Mouse (Mus musculus) adrenal gland, adult 18-20 months (tissue): Measurements from ENCODE around the gene Gm37240. TPM values are rescaled to one million over a fixed set of nuclear protein-coding genes. Genes with fewer than 3 reads are reported as not detected.

Experiments used
- DNase-seq, 2 experiments: peaks; one replicate each; pipeline ENCODE4 v3.0.0; 2021 to 2022; ENCODE audit warnings: low spot score in 2 of 2
- total RNA-seq, 2 experiments: library from RNA; stranded (reverse); gene quantifications; 1 replicate in 1 of 2; 2 replicates in 1 of 2; pipeline ENCODE4 v1.2.3; 2021

Gene Gm37240
- total RNA-seq, 2 experiments from 2014 or later = 5.7 to 7.9 TPM

GRCm38 (mm10) chr3:84692647-84693199, 1194.6 kb downstream of the Gm37240 start:
- no peak for DNase-seq

- DNase-seq = no peak
These were observed 1197.1 kb downstream of the Gm37240 start for GRCm38 (mm10) chr3:84690091-84690771.

GRCm38 (mm10) chr3:84689656-84690055, 1197.7 kb downstream of the Gm37240 start:
- DNase-seq = no peak

- DNase-seq = no peak
These were observed 1199.1 kb downstream of the Gm37240 start for GRCm38 (mm10) chr3:84688176-84688575.

GRCm38 (mm10) chr3:84687488-84687846, 1199.9 kb downstream of the Gm37240 start:
- DNase-seq = no peak

- DNase-seq = no peak
These were observed 1200.4 kb downstream of the Gm37240 start for GRCm38 (mm10) chr3:84686799-84687487.

GRCm38 (mm10) chr3:84686294-84686672, 1201.0 kb downstream of the Gm37240 start:
- no peak for DNase-seq

- DNase-seq = no peak
These were observed 1201.5 kb downstream of the Gm37240 start for GRCm38 (mm10) chr3:84685662-84686293.

- DNase-seq = no peak
These were observed 1203.5 kb downstream of the Gm37240 start for GRCm38 (mm10) chr3:84683788-84684187.

- DNase-seq = no peak
These were observed 1205.6 kb downstream of the Gm37240 start for GRCm38 (mm10) chr3:84681699-84682098.

- DNase-seq = no peak
These were observed 1207.3 kb downstream of the Gm37240 start for GRCm38 (mm10) chr3:84680062-84680461.

- no peak for DNase-seq
These were observed 1207.8 kb downstream of the Gm37240 start for GRCm38 (mm10) chr3:84679542-84679941.

- no peak for DNase-seq
These were observed 1208.4 kb downstream of the Gm37240 start for GRCm38 (mm10) chr3:84678891-84679290.

- no peak for DNase-seq
These were observed 1211.6 kb downstream of the Gm37240 start for GRCm38 (mm10) chr3:84675710-84676109.

- no peak for DNase-seq
These were observed 1213.8 kb downstream of the Gm37240 start for GRCm38 (mm10) chr3:84673552-84673951.

GRCm38 (mm10) chr3:84672136-84672535, 1215.2 kb downstream of the Gm37240 start:
- DNase-seq = no peak

- no peak for DNase-seq
These were observed 1218.4 kb downstream of the Gm37240 start for GRCm38 (mm10) chr3:84668957-84669356.

- DNase-seq = no peak
These were observed 1221.9 kb downstream of the Gm37240 start for GRCm38 (mm10) chr3:84665255-84666073.

- DNase-seq = no peak
These were observed 1222.6 kb downstream of the Gm37240 start for GRCm38 (mm10) chr3:84664686-84665085.

- no peak for DNase-seq
These were observed 1223.5 kb downstream of the Gm37240 start for GRCm38 (mm10) chr3:84663858-84664257.

GRCm38 (mm10) chr3:84663079-84663478, 1224.2 kb downstream of the Gm37240 start:
- DNase-seq = peak in 1 of 2 experiments; percentile 29
